Mouse (Mus musculus): ENCODE data around the gene Hist1h2be. TPM values are rescaled to one million over a fixed set of nuclear protein-coding genes. Genes with fewer than 3 reads are reported as not detected.
A peak's percentile ranks its signal among the peaks of the same experiment; 100 is the strongest.
"Not testable (repeated sequence)": the region's sequence is repeated elsewhere in the genome, so short reads cannot be mapped to it uniquely, and the experiment has no call there.

The Hist1h2be gene
- polyA plus RNA-seq, 1 experiment from 2014 or later = 0.49 TPM

GRCm38 (mm10) chr13:23595185-23595584 lies 25.7 kb downstream of the Hist1h2be start:
- no peak overlapping the region for H3K4me3 ChIP-seq (ENCODE audit: low read depth, low read length)
- no peak for ATAC-seq
- H3K9me3 ChIP-seq (ENCODE audit: low read length) = no peaks in the 10 kb centered on the region
- H3K36me3 ChIP-seq (replicated peaks; ENCODE audit: insufficient read depth, low read length) = no peaks in the 10 kb centered on the region
- TF ChIP-seq EP300 (IDR thresholded peaks at IDR 0.05; ENCODE audit: low read depth) (no peak), CTCF (IDR thresholded peaks at IDR 0.05; ENCODE audit: low read depth) (no peak)
- H3K27ac ChIP-seq (ENCODE audit: low read depth) = peak overlapping the region; percentile 84
- H3K4me1 ChIP-seq (ENCODE audit: insufficient read depth) = peaks cover 30% of the 10 kb centered on the region
- WGBS (ENCODE audit: insufficient replicate concordance) = 54% methylated on average over 2 of the region's 2 CpGs
- peak overlapping the region; percentile 54 for H3K9ac ChIP-seq (replicated peaks)
- DNase-seq = no peak
- H3K4me2 ChIP-seq (ENCODE audit: low read depth, low read length) = peak overlapping the region; percentile 47
- no peaks in the 10 kb centered on the region for H3K27me3 ChIP-seq (ENCODE audit: insufficient read depth, low read length)

GRCm38 (mm10) chr13:23593051-23593770 lies 27.7 kb downstream of the Hist1h2be start:
- no peaks in the 10 kb centered on the region for H3K36me3 ChIP-seq (replicated peaks; ENCODE audit: insufficient read depth, low read length)
- peak overlapping the region; percentile 78 for H3K27ac ChIP-seq (ENCODE audit: low read depth)
- no peak for ATAC-seq
- H3K9ac ChIP-seq (replicated peaks) = 0 out of 2 replicates have a peak overlapping the region, but pooled peaks have one; percentile 42
- H3K4me2 ChIP-seq (ENCODE audit: low read depth, low read length) = peak overlapping the region; percentile 24
- TF ChIP-seq EP300 (IDR thresholded peaks at IDR 0.05; ENCODE audit: low read depth) = no peak
- TF ChIP-seq CTCF (IDR thresholded peaks at IDR 0.05; ENCODE audit: low read depth) = no peak
- DNase-seq = no peak
- no peak overlapping the region for H3K4me3 ChIP-seq (ENCODE audit: low read depth, low read length)
- H3K4me1 ChIP-seq (ENCODE audit: insufficient read depth) = peaks cover 35% of the 10 kb centered on the region
- H3K27me3 ChIP-seq (ENCODE audit: insufficient read depth, low read length) = no peaks in the 10 kb centered on the region
- 19% methylated on average over 5 of the region's 5 CpGs for WGBS (ENCODE audit: insufficient replicate concordance)
- no peaks in the 10 kb centered on the region for H3K9me3 ChIP-seq (ENCODE audit: low read length)

DNA sequence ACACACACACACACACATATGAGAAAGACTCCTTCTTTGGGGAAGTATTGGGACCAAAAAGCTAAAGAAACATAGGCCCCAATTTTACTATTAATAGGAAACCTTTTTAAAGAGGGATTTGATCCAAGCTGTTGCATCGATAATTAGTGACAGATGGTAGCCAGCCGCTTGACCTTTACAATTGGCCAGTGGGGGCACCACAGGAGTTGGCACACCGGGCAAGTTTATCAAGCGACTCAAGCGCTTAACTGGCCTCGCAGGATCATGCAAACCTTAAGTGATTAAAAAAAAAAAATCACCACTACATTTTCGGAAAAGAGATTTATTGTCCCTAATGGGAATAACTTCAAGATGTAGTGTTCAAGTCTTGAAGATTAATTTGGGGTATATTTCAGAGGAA lies 28.3 kb downstream of the Hist1h2be start:
- Histone ChIP-seq H3K9me3 (ENCODE audit: low read length) (no peaks in the 10 kb centered on the region), H3K4me1 (ENCODE audit: insufficient read depth) (peaks cover 35% of the 10 kb centered on the region), H3K36me3 (replicated peaks; ENCODE audit: insufficient read depth, low read length) (no peaks in the 10 kb centered on the region), H3K4me3 (ENCODE audit: low read depth, low read length) (no peak overlapping the region), H3K4me2 (ENCODE audit: low read depth, low read length) (no peak overlapping the region), H3K27ac (ENCODE audit: low read depth) (peak overlapping the region; percentile 78), H3K9ac (replicated peaks) (no peak overlapping the region), H3K27me3 (ENCODE audit: insufficient read depth, low read length) (no peaks in the 10 kb centered on the region)
- 75% methylated on average over 7 of the region's 7 CpGs for WGBS (ENCODE audit: insufficient replicate concordance)
- no peak for ATAC-seq
- no peak for DNase-seq
- TF ChIP-seq CTCF (IDR thresholded peaks at IDR 0.05; ENCODE audit: low read depth) (no peak), EP300 (IDR thresholded peaks at IDR 0.05; ENCODE audit: low read depth) (no peak)

GRCm38 (mm10) chr13:23591886-23592285 lies 29.0 kb downstream of the Hist1h2be start:
- ATAC-seq; H3K4me2 ChIP-seq (ENCODE audit: low read depth, low read length); H3K27ac ChIP-seq (ENCODE audit: low read depth); H3K9ac ChIP-seq (replicated peaks); H3K4me3 ChIP-seq (ENCODE audit: low read depth, low read length); H3K27me3 ChIP-seq (ENCODE audit: insufficient read depth, low read length); H3K36me3 ChIP-seq (replicated peaks; ENCODE audit: insufficient read depth, low read length); H3K9me3 ChIP-seq (ENCODE audit: low read length); DNase-seq: not testable (repeated sequence)
- H3K4me1 ChIP-seq (ENCODE audit: insufficient read depth) = peaks cover 33% of the 10 kb centered on the region
- 65% methylated on average over 7 of the region's 7 CpGs for WGBS (ENCODE audit: insufficient replicate concordance)

DNA sequence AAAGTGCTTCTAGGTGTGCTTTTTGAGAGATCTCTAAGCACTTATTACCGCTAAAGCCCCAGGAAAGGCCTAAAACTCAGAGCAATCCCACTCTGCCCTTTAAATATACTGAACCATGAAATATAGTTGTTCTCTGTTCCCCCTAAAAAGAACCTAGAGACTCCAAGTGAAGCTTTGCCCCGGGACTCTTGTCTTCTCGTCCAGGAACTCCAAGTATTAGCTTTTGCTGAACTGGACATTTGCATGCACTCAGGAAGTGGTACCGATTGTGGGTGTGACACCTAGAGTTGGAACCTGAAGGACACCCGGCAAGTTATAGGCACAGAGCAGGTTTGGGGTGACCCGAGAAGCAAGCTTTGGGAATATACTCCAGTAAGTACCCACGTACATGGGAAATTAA lies 29.7 kb downstream of the Hist1h2be start:
- H3K4me2 ChIP-seq (ENCODE audit: low read depth, low read length) = no peak overlapping the region
- H3K4me3 ChIP-seq (ENCODE audit: low read depth, low read length) = no peak overlapping the region
- no peak for DNase-seq
- no peaks in the 10 kb centered on the region for H3K36me3 ChIP-seq (replicated peaks; ENCODE audit: insufficient read depth, low read length)
- no peaks in the 10 kb centered on the region for H3K27me3 ChIP-seq (ENCODE audit: insufficient read depth, low read length)
- no peaks in the 10 kb centered on the region for H3K9me3 ChIP-seq (ENCODE audit: low read length)
- WGBS (ENCODE audit: insufficient replicate concordance) = 86% methylated on average over 7 of the region's 7 CpGs
- peaks cover 35% of the 10 kb centered on the region for H3K4me1 ChIP-seq (ENCODE audit: insufficient read depth)
- TF ChIP-seq CTCF (IDR thresholded peaks at IDR 0.05; ENCODE audit: low read depth) (no peak), EP300 (IDR thresholded peaks at IDR 0.05; ENCODE audit: low read depth) (no peak)
- no peak overlapping the region for H3K27ac ChIP-seq (ENCODE audit: low read depth)
- no peak overlapping the region for H3K9ac ChIP-seq (replicated peaks)
- no peak for ATAC-seq

DNA sequence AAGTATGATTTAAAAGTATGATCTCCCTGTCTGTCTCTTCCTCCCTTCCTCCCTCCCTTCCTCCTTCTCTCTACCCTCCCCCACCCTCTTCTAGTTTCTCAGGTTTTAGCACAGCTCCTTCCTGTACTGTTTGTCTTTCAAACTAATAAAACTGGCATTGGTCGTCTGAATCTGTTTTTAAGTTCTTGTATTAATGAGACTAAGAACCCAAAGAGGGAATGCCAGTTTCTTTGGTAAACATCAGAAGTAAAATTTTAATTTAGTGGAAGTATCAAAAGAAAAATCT lies 34.0 kb downstream of the Hist1h2be start:
- H3K4me1 ChIP-seq (ENCODE audit: insufficient read depth) = peaks cover 26% of the 10 kb centered on the region
- H3K4me3 ChIP-seq (ENCODE audit: low read depth, low read length) = peak overlapping the region; percentile 59
- TF ChIP-seq CTCF (IDR thresholded peaks at IDR 0.05; ENCODE audit: low read depth) = no peak
- TF ChIP-seq EP300 (IDR thresholded peaks at IDR 0.05; ENCODE audit: low read depth) = no peak
- peak overlapping the region; percentile 97 for H3K27ac ChIP-seq (ENCODE audit: low read depth)
- whole genome bisulfite sequencing (ENCODE audit: insufficient replicate concordance) = 5% methylated on average over 1 of the region's 1 CpGs
- H3K9ac ChIP-seq (replicated peaks) = peak overlapping the region; percentile 69
- ATAC-seq (no peak), DNase-seq (peak; percentile 11)
- H3K27me3 ChIP-seq (ENCODE audit: insufficient read depth, low read length) = no peaks in the 10 kb centered on the region
- H3K36me3 ChIP-seq (replicated peaks; ENCODE audit: insufficient read depth, low read length) = no peaks in the 10 kb centered on the region
- peak overlapping the region; percentile 86 for H3K4me2 ChIP-seq (ENCODE audit: low read depth, low read length)
- no peaks in the 10 kb centered on the region for H3K9me3 ChIP-seq (ENCODE audit: low read length)

Measured in liver, postnatal 0 days (tissue).